Mouse (Mus musculus): ENCODE data around the gene Eif4e2. TPM values are rescaled to one million over a fixed set of nuclear protein-coding genes. Genes with fewer than 3 reads are reported as not detected.

The Eif4e2 gene
- polyA plus RNA-seq, 1 experiment from 2014 or later: 150 TPM

GRCm38 (mm10) chr1:87287105-87287504 lies 73.4 kb downstream of the Eif4e2 start:
- 90% methylated on average over 2 of the region's 2 CpGs for WGBS
- H3K27ac ChIP-seq (ENCODE audit: low read depth, low read length): no peak overlapping the region
- no peak overlapping the region for H3K4me3 ChIP-seq (ENCODE audit: low read length)
- no peaks in the 10 kb centered on the region for H3K36me3 ChIP-seq (ENCODE audit: control insufficient read depth, insufficient read depth, low read length)
- H3K4me1 ChIP-seq (ENCODE audit: control insufficient read depth, insufficient read depth, low read length): no peaks in the 10 kb centered on the region
- no peak overlapping the region for H3K9ac ChIP-seq (ENCODE audit: low read depth, low read length)
- ATAC-seq (ENCODE audit: low FRiP score, low TSS enrichment): no peak
- H3K4me2 ChIP-seq (replicated peaks; ENCODE audit: low read depth, low read length): no peak overlapping the region
- no peaks in the 10 kb centered on the region for H3K9me3 ChIP-seq (ENCODE audit: control insufficient read depth, low read length)
- H3K27me3 ChIP-seq (ENCODE audit: control insufficient read depth, insufficient read depth, low read length): no peaks in the 10 kb centered on the region

Other genes with a start within 250 kb of the Eif4e2 start
- gene Alppl2, start 124.0 kb upstream of the Eif4e2 start, polyA plus RNA-seq (2014; fragmentation: Nextera tagmentation; extraction: Ambion mirVana): not detected in 2 replicates
- gene Alpi, start 112.3 kb upstream of the Eif4e2 start, polyA plus RNA-seq (2014; fragmentation: Nextera tagmentation; extraction: Ambion mirVana): not detected in 2 replicates
- not detected in 2 replicates for gene Akp3, start 88.9 kb upstream of the Eif4e2 start, polyA plus RNA-seq (2014; fragmentation: Nextera tagmentation; extraction: Ambion mirVana)
- 0.11 and 0.20 TPM in 2 replicates for gene Ecel1, start 57.4 kb upstream of the Eif4e2 start, polyA plus RNA-seq (2014; fragmentation: Nextera tagmentation; extraction: Ambion mirVana)
- not detected in 2 replicates for gene Prss56, start 30.6 kb upstream of the Eif4e2 start, polyA plus RNA-seq (2014; fragmentation: Nextera tagmentation; extraction: Ambion mirVana)
- 0.13 and 0.62 TPM in 2 replicates for gene Chrnd, start 23.3 kb upstream of the Eif4e2 start, polyA plus RNA-seq (2014; fragmentation: Nextera tagmentation; extraction: Ambion mirVana)
- gene Chrng, start 9.3 kb upstream of the Eif4e2 start, polyA plus RNA-seq (2014; fragmentation: Nextera tagmentation; extraction: Ambion mirVana): 0.30 and 0.34 TPM in 2 replicates
- 2.6 and 3.6 TPM in 2 replicates for gene Efhd1, start 50.4 kb downstream of the Eif4e2 start, polyA plus RNA-seq (2014; fragmentation: Nextera tagmentation; extraction: Ambion mirVana)
- 53.2 and 61.3 TPM in 2 replicates for gene Gigyf2, start 113.1 kb downstream of the Eif4e2 start, polyA plus RNA-seq (2014; fragmentation: Nextera tagmentation; extraction: Ambion mirVana)
- gene Kcnj13, start 180.8 kb downstream of the Eif4e2 start, polyA plus RNA-seq (2014; fragmentation: Nextera tagmentation; extraction: Ambion mirVana): 0.30 and 0.60 TPM in 2 replicates